Mouse (Mus musculus) heart, embryonic 11.5 days (tissue): Measurements from ENCODE around the gene Gcg. TPM values are rescaled to one million over a fixed set of nuclear protein-coding genes. Genes with fewer than 3 reads are reported as not detected.

Source experiments
- polyA plus RNA-seq: library from polyadenylated mRNA; unstranded; fragments of >200 nt; fragmentation: Nextera tagmentation; extraction: Ambion mirVana; gene quantifications from 2 replicates; pipeline ENCODE4 v1.2.1, GENCODE M21; 2014

The Gcg gene
- polyA plus RNA-seq, 1 experiment from 2014 or later = 1.1 TPM

Other genes with a start within 250 kb of the Gcg start
- 12.3 and 13.6 TPM in 2 replicates for gene Dpp4, start 71.4 kb downstream of the Gcg start, polyA plus RNA-seq
- 0.56 and 1.3 TPM in 2 replicates for gene Fap, start 90.4 kb upstream of the Gcg start, polyA plus RNA-seq
- 0.46 and 0.80 TPM in 2 replicates for gene Ifih1, start 162.6 kb upstream of the Gcg start, polyA plus RNA-seq
- 13.5 and 14.1 TPM in 2 replicates for gene Gca, start 180.6 kb upstream of the Gcg start, polyA plus RNA-seq